Mouse (Mus musculus) left cerebral cortex, postnatal 25 days (tissue): Measurements from ENCODE around the gene Sox10. TPM values are rescaled to one million over a fixed set of nuclear protein-coding genes. Genes with fewer than 3 reads are reported as not detected.

Experiments used
- DNase-seq, 2 experiments: peaks; one replicate each; pipeline ENCODE4 v3.0.0; 2022; ENCODE audit warnings: low spot score in 2 of 2, mixed read lengths in 1 of 2
- intact Hi-C: fragments of 180-260 bp; cut with DNase I; formaldehyde crosslinking; loops from one replicate; pipeline ENCODE4 v1.15.1; 2025
- total RNA-seq, 2 experiments: library from RNA; stranded (reverse); gene quantifications; 2 replicates each; pipeline ENCODE4 v1.2.3; 2021

Sox10 gene
- total RNA-seq, 2 experiments from 2014 or later: 24.5 to 25.4 TPM

DNA sequence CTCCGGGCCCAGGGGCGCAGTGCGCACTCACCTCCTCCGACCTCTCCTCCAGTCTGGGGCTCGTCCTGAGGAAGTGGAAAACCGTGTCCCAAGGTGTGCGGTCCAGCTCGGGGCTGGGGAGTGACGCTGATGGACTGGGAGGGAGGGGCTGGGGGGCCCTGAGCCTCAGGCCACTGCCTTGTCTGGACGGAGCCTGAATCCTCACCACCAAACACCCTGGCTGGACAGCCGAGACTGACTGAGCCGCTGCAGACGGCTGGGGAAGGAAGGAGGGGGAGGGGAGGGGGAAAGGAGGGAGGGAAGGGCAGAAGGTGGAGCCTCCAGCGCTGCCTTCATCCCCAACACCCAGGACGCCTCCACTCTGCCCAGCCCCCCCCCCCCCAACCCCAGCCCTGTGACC is 789 bp downstream of the Sox10 start:
- intact Hi-C loops: no loop called here
- DNase-seq: no peak

- intact Hi-C loops: no loop called here
- DNase-seq: no peak
Measured at GRCm38 (mm10) chr15:79162822-79163221, 2.2 kb downstream of the Sox10 start.

DNA sequence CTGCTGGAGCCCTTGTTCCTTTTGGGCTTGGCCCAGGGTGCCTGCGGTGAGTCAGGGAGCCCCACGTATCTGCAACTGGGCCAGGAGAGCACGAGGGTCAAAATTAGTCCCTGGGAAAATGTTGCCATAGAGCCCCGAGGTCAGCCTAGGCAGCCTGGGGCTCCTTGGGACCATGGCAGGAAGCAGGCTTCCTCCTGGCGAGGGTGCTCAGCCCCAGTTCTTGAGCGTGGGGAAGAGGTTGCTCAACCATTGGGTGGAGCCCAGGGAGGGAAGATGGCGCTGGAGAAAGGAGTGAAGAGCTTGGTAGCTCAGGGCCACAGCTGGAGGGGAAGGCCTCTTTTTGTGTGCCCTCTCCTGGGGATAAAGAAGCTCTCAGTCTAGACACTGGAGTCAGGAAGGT is 2.7 kb downstream of the Sox10 start:
- no peak for DNase-seq
- intact Hi-C loops: no loop called here

DNA sequence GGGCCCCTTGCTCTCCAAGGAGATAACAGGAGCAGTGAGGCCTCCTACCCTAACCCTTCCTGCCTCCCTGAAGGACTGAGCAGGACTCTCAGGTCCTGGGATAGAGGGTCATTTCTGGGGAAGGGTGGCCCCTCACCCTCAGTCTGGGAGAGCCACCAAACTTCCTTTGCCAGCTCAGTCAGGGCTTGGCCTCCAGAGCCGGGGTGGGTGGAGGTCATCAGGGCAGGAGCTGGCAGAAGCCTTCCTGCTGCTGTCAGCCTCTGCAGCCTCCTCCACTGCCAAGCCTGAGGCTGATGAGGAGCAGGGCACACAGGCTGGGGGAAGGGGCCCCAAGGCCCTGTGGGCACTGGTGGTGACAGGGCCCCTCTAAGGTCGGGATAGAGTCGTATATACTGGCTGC is 9.5 kb downstream of the Sox10 start:
- intact Hi-C loops: no loop called here

DNA sequence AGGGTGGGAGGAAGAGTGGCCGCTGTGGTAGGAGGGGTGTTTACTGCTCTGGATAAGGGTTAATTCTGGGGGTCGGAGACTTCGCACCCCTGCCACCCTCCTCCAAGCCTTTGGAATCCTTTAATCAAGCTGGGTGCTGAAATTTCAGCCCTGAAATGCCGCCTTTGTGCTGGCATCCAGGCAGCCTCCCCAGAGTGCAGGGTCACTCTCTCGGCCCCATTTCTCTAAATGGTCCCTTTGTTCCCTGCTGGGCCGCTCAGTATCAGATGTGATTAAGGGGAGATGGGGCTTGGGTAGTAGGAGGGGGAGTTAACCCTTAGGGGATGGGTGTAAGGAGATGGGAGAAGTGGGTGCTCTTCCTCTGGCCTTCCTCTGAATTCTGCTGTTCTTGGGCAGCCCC is 12.3 kb downstream of the Sox10 start:
- intact Hi-C loops: no loop called here

More for the DNA sequence above, 9.5 kb downstream of the Sox10 start:
- DNase-seq: no peak

GRCm38 (mm10) chr15:79151881-79152280 is 13.2 kb downstream of the Sox10 start:
- intact Hi-C loops: no loop called here
- no peak for DNase-seq

More for the DNA sequence above, 12.3 kb downstream of the Sox10 start:
- DNase-seq: peak in 1 of 2 experiments; percentile 23

- intact Hi-C loops: loop anchor here (5.0 kb wide), 1 partner anchor 56 kb away; no protein-coding TSS in a partner anchor
Measured at GRCm38 (mm10) chr15:79148533-79148932, 16.5 kb downstream of the Sox10 start.

GRCm38 (mm10) chr15:79145522-79145921 is 19.5 kb downstream of the Sox10 start:
- intact Hi-C loops: loop anchor here (5.0 kb wide), 1 partner anchor 53 kb away; no protein-coding TSS in a partner anchor
- DNase-seq: no peak

More at GRCm38 (mm10) chr15:79148533-79148932, 16.5 kb downstream of the Sox10 start:
- peak; percentile 73 for DNase-seq

GRCm38 (mm10) chr15:79144021-79144420 is 21.0 kb downstream of the Sox10 start:
- no peak for DNase-seq

DNA sequence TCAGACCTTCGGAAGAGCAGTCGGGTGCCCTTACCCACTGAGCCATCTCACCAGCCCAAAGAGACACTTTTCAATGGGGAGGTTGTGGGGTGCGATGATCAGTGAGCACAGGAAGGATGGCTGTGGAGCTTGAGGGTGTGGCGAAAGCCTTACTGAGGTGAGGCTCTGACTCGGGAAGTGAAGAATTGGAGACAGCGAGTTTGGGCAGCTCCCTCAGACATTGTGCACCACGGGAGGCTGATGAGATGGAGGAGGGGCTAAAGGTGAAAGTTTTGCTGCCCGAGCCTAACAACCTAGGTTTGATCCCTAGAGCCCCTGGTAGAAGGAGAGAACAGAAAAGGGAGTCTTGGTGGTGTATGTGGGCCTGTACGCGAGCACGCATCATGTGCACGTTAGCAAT is 21.7 kb downstream of the Sox10 start:
- DNase-seq: no peak
- intact Hi-C loops: no loop called here

More at GRCm38 (mm10) chr15:79144021-79144420, 21.0 kb downstream of the Sox10 start:
- intact Hi-C loops: no loop called here

- intact Hi-C loops: no loop called here
- DNase-seq: no peak
Measured at GRCm38 (mm10) chr15:79141566-79141917, 23.5 kb downstream of the Sox10 start.

DNA sequence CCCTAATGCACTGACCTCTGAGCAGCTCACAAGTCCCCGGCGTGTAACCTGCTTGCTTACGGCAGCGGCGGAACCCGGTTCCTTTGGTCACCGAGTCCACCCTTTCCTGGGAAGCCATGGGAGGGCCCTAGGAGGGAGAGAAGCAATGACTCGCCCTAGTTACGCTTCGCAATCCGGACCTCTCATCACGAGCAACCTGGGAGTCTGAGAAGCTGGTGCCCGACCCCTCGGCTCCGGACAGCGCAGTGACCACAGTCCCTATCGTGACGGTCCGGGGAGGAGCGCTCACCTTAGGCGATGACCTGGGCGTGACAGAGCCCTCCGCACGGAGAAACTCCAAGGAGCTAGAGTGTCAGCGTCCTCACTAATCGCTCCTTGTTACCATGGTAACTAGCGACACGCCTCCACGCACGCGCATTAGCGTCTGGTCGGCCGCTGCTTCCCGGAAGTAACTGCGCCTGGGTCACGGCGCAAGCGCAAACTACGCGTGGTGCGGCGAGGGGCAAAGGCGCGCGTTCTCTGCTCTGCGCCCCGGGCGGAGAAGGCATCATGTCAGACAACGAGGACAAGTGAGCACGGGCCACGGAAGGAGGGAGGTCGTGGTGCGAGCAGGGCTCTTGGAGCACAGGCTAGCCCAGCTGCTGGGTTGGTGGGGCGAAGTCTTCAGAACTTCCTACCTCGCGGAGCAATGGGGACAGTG is 24.0 kb downstream of the Sox10 start, which contains the start of the genes Polr2f and 1700088E04Rik:
Gene Polr2f (plus strand): TSS at position 144 of the 700 bp plus-strand sequence.
Gene 1700088E04Rik (minus strand): TSS at position 388 of the 700 bp plus-strand sequence.
- intact Hi-C loops: no loop called here
- peak; percentile 95 to 96 for DNase-seq

DNA sequence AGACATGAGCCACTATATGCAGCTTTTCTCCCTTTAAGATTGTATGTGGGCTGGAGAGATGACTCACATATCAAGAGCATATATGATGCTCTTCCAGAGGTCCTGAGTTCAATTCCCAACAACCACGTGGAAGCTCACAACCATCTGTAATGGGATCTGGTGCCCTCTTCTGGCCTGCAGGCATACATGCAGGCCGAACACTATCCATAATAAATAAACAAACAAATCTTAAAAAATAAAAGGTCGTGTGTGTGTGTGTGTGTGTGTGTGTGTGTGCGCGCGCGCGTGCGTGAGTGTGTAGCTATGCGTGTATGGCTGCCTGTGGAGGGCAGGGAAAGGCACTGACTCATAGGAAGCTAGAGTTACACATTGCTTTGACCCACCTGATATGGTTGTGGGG is 25.4 kb downstream of the Sox10 start:
- no peak for DNase-seq
- intact Hi-C loops: no loop called here

DNA sequence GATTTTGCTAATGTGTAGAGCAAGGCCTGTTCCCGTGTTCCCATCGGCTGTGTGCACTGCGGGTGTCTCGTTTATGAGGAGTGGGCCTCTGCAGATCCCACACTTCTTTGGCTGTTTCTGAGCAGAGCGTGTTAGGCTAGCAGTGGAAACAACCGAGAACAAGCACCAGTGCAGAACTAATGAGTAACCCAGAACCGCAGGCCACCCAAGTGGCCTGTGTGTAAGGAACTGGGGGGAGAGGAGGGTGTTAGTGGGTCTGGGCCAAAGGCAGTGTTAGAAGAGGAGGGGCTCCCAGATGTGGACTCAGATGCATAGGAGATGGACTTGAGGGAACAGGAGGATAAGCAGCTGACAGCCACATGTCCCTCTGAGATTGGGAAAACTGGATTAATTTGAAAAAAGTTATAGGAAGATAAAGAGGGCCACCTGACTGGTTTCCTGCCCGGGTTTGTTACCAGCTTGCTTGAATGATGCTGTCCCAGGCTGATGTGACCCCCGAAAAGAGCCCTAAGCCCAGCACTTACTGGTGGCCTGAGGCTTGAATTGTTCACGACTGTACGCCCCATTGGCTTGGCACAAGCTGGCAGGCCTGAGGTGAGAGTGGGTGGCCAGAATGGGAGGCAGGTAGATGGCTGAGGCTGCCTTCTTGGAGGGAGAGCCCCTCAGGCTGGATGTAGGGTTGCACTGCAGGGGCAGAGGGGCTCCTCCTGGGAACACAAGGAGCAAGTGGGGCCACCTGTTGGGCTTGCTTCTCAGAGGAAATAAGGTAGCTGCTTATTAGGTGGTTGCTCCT is 29.1 kb downstream of the Sox10 start:
- DNase-seq: no peak
- intact Hi-C loops: no loop called here

GRCm38 (mm10) chr15:79135332-79135731 is 29.7 kb downstream of the Sox10 start:
- intact Hi-C loops: no loop called here
- DNase-seq: no peak

DNA sequence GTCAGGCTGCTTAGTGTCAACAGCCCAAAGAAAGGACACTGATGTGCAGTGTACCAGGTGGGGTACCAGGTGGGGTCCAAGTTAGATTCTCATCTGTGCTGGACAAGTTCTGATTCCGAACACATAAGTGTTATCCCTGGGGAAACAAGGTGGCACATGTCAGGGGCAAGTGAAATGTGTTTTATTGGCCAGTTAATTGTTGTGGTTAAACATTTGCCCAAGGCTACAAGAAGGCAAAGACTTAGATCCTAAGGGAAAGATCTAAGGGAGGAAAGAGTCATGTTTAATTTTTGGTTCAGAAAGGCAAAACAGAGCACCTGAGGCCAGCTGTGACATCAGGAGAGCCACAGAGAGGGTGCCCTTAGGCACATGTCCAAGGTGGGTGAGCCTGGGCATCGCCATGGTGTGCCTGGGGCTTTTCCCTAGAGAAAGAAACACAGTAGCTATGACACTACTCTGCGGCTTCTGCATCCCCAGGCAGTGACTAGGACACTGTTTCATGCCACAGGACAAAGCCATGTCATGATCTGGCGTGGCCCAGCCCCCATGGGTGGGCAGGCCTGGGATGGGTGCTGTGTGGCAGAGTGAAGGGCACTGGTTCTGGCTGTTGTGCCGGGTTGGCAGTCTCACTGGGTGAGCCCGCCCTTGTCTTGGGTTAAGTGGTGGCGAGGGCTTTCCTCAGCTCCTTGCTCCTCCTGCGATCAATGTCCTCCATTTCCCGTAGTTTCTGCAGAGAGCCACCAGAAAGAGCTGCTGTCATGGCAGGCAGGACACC is 30.4 kb downstream of the Sox10 start:
- DNase-seq: no peak
- intact Hi-C loops: no loop called here

DNA sequence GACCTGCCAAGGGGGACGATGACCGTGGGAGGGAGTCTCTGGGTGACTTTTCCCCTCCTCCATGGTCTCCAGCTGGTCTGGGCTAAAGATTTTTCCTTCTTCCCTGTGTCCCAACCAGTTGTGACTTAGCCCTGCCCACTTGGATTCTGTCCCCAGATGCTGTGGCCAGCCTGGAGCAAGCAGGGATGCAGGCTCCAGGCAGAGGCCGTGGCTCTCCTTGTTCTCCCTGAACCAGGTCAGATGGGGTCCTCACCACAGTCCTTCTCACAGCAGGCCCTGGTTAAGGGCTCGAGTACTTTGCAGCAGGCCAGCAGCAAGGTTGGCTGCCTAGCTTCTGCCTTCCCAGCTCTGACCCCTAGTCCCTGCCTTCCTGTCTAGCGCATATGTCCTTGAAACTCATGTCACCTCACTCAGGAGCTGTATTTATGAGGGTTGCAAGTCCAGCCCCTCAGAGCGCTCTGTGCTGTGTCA is 31.8 kb downstream of the Sox10 start:
- no peak for DNase-seq
- intact Hi-C loops: no loop called here

GRCm38 (mm10) chr15:79131442-79131841 is 33.6 kb downstream of the Sox10 start:
- peak in 1 of 2 experiments; percentile 32 for DNase-seq

GRCm38 (mm10) chr15:79130782-79131181 is 34.3 kb downstream of the Sox10 start:
- DNase-seq: no peak
- intact Hi-C loops: no loop called here

More at GRCm38 (mm10) chr15:79131442-79131841, 33.6 kb downstream of the Sox10 start:
- intact Hi-C loops: no loop called here

DNA sequence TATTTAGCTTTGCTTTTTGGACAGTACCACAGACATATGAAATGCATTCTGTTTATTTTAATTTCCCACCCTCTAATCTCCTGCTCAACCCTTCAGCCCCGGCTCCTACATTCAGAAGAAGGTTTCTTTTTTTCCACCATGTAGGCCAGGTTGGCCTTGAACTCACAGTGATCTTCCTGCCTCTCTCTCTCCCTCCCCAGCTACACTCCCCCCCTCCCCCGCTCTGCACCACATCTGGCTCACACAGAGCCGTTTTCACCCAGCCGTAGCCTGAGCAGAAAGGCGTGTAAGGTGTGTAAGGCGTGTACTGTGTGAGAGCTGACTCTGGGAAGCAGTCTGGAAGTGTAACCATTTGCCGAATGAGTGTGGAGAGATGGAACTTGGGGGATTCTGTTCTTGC is 35.7 kb downstream of the Sox10 start:
- intact Hi-C loops: loop anchor here (5.0 kb wide), 1 partner anchor 37 kb away; no protein-coding TSS in a partner anchor
- DNase-seq: no peak
